Mouse (Mus musculus) 3134 (cell line): ENCODE results near the gene 4430402I18Rik.
A peak's percentile ranks its signal among the peaks of the same experiment; 100 is the strongest.
"Not testable (repeated sequence)": the region's sequence is repeated elsewhere in the genome, so short reads cannot be mapped to it uniquely, and the experiment has no call there.

Source experiments
- DNase-seq: peaks from one replicate; pipeline ENCODE4 v3.0.0-alpha.2; 2011; ENCODE audit warnings: low spot score; ENCODE audit not compliant: insufficient read length; ENCODE audit errors: extremely low read depth

The 4430402I18Rik gene

DNA sequence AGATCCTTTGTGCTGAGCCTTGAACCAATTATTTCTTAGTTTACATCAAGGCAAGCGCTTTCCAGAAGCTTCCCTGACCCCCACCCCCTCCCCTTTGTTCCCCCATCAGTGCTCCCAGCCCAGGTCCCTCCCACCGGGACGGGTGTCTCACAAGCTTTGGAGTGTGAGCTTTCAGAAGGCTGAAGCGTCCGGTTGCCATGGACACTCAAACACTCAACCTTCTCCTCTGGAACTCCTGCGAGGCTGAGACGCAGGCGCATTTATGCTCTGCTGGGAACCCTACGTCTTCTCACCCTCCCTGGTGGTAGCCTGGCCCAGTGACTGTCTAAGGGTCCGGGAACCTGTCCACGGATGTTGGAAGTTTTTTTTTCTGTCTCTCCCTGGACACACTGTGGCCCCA, at the start of gene 4430402I18Rik:
4430402I18Rik (minus strand) TSS at position 149 of the 400 bp plus-strand sequence.
- no peak for DNase-seq

DNA sequence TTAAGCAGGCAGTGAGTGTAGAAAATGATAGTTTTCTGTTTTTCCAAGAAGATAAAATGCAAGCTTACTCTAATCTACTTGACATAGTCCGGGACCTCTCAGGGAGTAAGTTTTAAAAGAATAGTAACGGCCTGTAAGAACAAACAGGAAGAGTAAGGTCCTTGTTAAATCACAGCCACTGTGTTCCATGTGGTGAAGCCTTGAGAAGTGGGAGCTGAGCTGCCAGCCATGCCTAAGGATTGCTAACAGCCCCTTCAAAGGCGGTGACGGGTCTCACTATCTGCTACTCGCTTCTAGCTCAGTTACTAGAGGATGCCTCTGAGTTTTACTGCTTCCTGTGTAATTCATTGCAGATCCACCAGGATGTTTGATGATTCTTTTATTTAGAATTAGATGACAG, 49.2 kb upstream of the 4430402I18Rik start:
- DNase-seq = no peak

DNA sequence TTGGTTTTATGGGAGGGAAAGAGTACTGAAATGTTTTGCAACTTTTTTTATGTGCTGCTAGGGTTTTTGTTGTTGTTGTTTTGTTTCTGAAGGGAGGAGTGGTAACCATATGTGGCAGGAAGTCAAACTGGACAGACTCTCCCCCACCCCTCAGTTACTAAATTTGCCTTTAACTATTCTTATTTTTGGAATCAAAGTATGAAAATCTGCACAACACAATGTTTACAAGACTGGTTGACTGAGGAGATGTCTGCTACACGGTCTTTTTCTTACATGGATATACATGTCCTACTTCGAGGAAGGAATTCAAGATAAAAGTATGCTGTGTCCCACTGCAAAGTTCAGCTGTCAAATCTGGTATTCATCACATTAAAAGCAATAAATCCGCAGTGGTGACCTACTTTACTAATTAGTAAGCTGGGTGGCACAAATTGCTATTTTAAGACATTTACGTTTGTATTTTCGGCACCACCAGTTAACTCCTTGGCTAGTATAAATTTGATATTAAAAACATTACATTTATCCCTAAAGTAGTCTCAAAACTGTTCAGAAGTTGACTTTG, 48.7 kb upstream of the 4430402I18Rik start:
- DNase-seq = no peak

DNA sequence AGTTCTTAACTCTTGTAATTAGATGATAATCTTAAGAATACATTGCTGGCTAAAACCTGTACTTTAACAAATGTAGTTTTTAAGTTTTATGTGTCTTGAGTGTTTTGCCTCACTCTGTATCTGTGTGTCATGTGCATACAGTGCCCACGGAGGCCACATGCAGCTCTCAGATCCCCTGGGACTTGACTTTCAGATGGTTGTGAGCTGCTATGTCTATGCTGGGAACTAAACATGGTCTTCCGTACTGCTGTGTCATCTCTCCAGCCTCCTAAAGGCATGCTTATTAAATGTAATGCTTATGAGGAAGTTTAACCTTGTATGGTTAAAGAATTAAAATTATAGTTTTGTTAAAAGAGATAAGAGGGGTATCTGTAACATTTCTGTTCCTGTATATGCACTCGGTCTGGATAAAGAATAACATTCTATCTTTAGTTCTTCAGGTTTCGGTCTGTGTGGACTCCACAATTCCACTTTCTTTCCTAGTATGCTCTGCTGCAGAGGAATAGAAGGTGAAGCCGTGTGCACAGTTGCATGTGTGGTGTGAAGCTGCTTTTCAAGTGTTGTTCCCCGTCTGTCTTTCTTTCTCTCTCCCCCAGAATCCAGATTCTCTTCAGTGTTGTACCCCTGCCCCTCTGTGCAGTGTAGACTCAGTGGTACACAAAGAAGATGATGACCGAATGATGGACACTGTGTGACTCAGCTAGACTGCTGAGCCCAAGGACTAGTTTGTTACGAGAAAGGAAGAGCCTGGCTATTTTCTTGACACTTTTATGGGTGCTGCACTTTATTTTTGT, 48.0 kb upstream of the 4430402I18Rik start:
- no peak for DNase-seq

DNA sequence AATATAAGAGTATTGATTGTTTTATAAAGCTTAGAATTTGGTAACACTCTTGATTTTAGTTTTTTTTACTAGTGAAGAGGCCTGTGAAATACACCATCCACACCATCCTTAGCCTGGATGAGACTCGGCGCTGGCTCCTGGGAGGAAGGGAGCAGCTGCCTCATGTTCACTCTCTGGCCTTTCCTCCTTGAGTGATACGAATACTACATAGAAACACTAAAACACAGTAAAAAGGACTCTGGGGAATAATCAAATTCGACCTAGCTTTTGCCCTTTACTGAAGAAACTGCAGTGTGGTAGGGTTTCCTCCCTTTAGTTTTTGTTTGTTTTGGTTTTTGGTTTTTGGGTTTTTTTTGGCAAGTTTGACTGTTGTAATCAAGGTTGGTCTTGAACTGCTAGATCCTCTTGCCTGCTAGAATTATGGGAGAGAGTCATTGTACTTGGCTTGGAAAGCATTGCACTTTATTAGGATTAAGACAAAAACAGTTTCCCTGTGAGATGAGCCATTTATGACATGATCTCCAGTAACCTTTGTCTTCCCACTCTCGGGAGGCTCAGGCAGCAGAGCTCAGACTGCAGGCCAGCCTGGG, 47.0 kb upstream of the 4430402I18Rik start:
- DNase-seq = no peak

DNA sequence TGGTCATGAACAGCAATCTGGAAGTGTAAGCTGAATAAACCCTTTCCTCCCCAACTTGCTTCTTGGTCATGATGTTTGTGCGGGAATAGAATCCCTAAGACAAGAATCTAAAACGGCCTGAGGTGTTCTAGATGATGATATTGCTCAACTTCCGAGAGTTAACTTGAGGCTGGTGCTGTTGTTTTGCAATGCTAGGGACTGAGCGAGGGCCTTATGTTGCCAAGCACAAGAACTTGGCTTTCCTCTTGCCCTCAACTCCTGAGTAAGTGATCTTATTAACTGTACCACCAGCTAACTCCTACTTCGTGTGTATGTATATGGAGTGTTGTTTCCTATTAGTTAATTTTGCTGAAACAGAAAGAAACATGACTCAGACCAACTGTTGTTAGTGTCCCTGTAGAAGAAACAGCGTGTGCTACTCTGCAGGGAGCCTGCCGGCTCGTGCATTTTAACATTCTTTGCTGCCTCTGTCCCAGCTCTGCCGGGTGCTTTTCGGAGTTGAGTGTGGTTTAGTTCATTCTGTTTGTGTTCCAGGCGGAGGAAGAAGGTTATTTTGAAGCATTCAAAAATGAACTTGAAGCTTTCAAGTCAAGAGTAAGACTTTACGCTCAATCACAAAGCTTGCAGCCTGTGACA, 43.9 kb upstream of the 4430402I18Rik start:
- DNase-seq = no peak

DNA sequence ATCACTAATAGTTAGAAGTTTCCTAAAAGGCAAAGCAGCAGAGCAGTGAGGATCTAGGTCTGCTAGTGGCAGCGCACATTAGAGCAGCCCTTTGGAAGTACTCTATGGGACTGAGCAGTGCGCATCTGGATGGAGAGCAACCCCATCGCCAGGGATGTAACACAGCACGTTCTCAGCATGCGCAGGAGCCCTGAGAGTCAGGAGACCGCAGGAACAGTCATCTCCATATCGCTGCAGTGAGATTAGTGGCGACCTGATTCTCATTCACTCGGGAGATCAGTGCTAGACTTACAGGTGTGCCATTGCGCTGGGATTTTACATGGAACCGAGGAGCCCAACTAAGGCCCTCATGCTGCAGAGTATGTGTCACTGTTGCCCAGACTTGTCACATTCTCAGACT, 41.4 kb upstream of the 4430402I18Rik start:
- DNase-seq = no peak

DNA sequence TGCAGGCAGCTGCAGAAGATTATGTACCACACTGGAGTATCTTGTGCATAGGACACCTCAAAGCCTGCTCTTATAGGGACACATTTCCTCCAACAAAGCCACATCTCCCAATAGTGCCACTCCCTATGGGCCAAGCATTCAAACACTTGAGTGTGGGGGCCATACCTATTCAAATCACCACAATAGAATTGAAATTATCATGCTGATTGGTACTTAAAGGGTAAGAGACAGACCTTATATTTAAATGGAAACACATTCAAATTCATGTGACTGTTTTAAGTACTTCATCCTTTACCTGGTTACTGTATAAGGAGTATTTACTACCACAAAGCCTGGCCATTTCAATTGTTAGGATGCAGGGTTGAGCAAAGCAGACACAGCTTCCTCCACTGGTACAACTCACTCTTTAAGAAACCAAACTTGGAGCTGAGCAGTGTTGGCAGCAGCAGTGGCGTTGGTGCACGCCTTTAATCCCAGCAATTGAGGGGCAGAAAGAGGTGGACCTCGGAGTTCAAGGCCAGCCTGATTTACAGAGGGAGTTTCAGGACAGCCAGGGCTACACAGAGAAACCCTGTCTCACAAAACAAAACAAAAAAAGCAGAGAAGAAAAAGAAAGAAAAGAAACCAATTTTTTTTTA, 40.6 kb upstream of the 4430402I18Rik start:
- no peak for DNase-seq

DNA sequence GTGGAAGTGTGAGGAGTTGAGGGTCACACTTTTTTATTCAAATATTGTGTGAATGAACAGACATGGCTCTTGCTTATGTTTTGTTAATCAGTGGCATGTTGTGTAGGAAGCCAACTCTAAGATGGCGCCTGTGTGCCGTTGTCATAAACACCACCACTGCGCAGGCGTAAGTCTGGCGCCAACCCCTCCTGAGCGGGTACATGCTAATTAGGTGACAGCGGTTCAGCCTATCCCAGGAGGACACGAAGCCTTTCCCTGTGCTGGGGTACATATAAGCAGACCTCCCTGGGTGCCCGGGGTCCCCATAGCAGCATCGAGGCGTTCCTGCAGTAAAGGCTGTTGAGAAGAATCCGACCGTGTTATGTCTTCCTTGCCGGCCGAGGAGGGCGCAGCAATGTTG, 32.7 kb upstream of the 4430402I18Rik start:
- not testable (repeated sequence) for DNase-seq

DNA sequence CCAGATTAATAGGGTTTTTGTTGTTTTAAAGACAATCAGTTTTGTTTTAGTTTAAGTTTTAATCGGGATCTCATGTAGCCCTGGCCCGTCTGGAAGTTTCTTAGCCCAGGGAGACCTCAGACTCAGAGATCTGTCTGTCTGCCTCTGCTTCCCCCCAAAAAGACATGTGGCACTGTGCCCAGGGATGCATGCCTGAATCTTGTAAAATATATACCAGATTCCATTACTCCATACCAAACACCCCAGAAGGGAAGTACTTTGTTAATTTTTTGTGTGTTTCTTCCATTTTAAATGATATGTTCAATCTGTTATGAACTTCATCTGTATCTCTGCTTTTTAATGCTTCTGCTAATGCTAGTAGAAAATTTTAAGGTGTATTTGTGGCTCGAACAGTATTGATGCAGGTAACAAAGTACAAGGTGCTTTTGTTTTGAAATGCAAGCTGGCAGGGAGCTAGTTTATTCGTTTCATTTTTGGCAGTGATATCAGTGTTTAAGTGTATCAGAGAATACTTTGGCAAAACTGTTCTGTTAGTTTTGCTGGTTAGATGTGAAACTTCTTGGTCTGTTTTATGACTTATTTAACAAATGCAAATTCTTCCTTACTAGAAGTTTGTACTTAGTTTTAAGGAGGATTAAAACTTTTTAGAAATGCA, 30.5 kb upstream of the 4430402I18Rik start:
- DNase-seq = no peak

DNA sequence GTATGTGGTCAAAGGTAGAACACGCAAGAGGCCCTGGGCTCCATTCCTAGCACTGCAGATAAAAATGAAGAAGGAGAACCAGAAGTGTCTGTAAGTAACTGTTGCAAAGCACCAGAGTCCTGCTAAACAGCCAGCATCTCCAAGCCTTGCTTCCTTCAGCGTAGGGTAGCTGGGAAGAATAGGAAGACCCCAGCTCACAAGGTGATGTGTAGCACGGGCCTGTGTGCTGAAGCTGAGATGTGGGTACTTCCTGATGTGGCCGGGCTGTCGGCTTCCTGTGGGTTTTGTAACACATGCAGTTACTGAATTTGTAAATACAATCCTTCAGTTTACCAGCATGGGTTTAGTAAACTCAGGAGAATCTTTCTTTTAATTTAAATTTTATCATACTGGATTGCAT, 27.8 kb upstream of the 4430402I18Rik start:
- no peak for DNase-seq

DNA sequence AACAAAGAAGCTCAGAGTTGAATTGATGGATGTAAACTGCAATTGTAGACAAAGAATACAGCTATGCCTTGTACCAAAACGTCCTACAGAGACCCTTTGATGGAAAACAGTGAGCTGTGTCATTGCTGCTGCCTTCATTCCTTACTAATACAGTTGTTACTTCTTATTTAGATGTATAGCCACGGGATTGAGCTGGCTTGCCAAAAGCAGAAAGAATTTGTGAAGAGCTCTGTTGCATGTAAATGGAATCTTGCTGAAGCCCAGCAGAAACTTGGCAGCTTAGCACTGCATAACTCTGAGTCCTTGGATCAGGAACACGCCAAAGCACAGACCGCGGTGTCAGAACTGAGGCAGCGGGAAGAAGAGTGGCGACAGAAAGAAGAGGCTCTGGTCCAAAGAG, 27.3 kb upstream of the 4430402I18Rik start:
- DNase-seq = no peak

DNA sequence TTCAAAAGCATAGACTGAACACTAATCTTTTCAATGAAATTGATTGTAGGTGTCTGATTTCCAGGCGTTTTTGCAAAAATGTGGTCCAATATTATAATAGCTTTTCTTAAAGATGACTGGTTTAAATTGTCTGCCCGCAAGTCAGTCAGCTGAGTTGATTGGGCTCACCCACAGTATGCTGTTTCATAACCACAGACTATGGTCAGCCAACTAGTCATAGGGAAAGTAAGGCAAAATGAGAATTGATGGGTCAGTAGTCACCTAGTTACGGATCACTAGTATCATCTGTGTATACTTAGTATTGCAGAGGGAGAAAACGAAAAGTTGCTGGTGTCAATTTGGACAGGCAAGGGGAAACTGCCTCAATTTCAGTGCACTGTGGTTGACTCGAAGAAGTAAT, 23.8 kb upstream of the 4430402I18Rik start:
- no peak for DNase-seq

DNA sequence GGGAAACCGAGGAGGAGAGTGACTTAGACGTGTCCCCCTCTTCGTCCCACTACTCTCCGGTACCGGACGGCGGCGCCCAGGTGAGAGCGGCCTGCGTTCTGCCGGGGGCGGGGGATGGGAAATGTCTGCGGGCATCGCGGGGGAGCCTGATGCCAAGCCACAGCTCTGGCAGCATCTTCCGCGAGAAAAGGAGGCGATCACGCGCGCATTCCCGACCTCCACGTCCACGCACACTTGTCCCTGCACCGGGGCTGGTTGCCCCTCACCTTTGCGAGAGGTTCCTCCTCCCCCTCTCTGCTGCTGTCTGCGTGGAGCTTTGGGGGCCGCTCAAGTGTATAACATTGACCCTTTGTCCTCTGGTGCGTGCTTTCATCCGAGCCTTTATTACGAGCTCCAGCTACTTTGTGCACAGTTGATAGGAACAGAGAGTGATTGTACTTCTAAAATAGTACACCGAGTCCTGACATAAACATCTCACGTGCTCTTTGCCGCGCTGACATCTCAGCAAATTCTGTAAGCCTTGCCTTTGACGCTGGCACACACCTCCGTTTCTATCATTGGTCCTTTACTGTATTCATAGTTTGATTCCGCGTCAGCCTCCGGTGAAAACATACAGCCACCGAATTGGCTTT, 23.1 kb upstream of the 4430402I18Rik start:
- no peak for DNase-seq

DNA sequence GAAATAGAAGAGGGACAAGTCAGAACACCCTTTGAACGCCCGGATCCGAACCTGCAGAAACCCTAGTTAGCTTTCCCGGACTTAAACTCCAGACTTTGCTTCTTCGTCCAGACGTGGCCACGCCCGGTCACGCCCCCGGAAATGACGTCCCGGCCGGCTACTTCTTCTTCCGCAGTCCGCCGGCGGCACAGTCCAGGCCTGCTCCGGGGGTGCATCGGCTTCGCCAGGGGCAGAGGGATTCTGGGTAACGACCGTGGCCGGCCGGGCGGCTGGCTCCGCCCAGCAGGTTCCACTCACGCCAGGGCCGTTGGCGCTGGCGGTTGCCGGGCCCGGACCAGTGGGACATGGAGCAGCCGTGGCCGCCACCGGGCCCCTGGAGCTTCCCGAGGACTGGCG, 22.6 kb upstream of the 4430402I18Rik start, which contains the start of gene Cdc37l1:
Cdc37l1 (plus strand) TSS at position 159 of the 396 bp plus-strand sequence.
- peak; percentile 99 for DNase-seq

DNA sequence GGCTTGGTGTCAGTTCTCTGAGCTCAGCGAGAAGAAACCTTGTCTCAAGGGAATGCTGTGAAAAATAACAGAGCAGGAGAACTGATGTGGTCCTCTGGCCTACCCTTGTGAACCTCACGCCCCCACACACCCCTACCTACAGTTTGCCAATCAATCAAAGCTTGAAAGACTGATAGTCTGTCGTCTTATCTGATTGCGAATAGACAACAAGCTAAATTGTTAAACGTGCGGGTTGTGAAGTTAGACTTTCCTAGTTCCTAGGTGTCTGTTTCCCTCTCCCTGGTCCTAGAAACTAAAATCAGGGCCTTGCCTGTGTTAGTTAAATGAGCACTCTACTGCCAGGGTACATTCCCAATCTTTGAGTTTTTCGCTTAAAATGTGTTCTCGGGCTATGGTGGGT, 21.9 kb upstream of the 4430402I18Rik start:
- no peak for DNase-seq

DNA sequence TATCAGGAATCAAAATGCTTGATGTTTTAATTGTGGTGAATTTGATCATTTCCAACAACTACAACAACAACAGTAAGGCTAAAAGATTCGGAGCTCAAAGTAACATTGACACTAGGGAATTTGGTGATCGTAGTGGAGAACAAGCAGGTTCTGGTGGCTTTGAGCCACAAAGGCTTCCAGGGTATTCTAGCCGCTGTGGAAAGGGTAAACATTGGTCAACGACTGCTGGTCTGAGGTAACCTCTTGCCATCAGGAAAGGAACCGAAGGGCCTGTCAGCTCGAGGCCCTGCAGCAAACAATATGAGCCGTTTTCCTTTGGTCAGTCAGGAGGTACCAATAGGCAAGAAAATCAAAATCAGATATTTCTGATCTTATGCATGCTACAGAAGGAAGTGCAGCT, 15.0 kb upstream of the 4430402I18Rik start:
- no peak for DNase-seq

DNA sequence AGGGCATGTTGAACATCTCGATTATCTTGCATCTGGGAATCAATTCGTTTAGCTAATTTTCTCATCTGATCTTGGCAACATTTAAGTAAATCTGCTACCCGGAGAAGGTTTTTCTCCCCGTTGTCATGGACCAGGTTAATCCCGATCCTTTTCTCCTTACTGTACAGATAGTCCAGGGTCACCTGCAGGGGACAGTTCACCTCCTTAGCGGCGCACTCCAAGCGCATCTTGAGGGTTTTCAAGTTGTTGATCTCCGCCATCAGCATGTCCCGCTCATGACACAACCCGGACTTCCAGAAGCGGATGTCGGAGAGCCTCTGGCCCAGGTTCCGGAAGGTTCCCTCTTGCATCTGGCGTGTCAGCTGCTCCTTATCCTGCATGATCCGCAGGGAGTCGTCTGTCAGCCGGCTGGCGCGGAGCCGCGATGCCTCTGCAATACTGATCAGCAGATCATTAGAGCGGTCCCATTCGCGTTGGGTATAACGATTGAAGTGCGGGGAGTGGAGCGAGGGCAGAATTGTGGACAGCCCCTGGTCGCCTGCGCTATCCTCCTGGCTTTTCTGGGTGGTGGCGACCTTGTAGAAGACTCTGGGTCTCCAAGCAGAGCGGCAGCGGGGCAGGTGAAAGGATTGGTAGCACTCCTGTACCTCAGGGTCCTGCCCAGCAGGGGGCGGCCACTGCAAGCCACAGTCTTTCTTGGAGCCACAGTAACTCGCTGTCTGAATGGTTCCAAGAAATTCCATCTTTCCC, 7.4 kb upstream of the 4430402I18Rik start:
- DNase-seq = peak; percentile 39

DNA sequence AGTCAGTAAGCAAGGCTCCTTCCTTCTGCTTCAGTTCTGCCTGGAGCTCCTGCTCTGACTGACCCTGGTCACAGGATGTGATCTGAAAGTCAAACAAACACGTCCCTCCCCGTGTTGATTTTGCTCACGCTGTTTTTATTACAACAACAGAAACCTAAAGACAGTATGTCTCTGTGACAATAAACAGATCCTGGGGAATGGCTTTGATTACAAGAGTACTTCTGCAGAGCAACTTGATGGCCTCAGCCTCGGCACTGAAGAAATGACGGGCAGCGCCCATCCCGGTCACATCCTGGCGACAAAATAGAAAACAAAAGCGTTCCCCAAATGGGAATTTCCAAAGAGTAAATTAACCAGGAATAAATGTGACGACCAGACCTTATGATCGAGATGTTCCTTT, 2.7 kb upstream of the 4430402I18Rik start:
- no peak for DNase-seq
